Mouse (Mus musculus) spleen, adult 12 weeks (tissue): ENCODE measurements around the gene Fbxo39.

Experiments
- DNase-seq: peaks from one replicate; pipeline ENCODE4 v3.0.0; 2022; ENCODE audit warnings: low spot score

Gene Fbxo39

DNA sequence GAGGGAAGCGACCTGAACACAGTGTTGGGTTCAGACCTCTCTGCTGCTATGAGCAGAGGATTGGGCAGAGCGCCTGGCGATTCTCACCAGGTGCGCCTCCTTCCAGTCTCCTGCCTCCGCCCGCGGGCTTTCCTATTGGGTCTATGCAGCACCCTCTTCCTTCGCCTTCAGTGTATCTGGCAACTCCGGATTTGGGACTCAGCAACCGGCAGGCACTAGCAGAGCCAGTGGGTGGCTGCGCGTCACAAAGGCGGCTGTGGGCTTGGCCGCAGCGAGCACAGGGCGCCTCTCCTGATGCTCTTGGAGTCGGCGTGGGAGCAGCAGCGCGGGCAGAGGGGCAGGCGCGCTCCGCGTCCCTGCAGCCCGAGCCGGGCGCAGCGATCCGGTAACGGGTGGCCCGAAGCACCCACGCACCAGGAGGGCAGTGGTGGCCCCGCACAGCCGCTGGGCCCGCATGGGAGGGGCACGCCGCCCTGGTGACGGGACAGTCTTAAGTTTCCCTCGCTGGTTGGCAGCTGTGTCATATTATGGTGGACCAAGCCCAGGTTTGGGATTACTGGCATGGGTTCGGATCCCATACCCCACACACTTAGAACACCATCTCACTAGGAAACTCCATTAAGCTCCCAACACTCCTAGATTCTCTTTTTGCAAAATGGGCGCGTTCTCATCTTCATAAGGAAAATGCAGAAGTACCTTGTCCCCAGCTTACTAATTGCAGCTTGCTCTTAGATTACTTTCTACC lies at the start of gene Fbxo39:
TSS of gene Fbxo39 (plus strand) at position 294 of the 745 bp plus-strand sequence.
- DNase-seq, result no peak

DNA sequence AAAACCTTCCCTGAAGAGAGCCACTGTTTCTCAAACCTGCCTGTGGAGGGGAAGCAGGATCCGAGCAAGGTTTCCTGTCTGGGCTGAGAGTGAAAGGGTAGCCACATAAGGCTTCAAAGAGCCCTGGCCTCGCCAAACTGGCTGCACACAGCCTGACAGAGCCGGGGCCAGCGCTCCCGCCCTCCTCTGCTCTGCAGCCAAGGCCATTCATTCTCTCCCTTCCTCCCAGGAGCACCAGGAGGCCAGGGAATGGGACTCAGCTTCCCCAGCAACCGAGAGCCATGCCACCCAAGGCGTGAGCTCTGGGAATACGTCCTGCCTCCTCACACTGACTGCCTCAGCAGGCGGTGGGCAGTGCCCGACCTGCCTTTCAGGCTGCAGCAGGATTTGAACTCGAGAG lies 48.8 kb upstream of the Fbxo39 start:
- DNase-seq, result no peak

DNA sequence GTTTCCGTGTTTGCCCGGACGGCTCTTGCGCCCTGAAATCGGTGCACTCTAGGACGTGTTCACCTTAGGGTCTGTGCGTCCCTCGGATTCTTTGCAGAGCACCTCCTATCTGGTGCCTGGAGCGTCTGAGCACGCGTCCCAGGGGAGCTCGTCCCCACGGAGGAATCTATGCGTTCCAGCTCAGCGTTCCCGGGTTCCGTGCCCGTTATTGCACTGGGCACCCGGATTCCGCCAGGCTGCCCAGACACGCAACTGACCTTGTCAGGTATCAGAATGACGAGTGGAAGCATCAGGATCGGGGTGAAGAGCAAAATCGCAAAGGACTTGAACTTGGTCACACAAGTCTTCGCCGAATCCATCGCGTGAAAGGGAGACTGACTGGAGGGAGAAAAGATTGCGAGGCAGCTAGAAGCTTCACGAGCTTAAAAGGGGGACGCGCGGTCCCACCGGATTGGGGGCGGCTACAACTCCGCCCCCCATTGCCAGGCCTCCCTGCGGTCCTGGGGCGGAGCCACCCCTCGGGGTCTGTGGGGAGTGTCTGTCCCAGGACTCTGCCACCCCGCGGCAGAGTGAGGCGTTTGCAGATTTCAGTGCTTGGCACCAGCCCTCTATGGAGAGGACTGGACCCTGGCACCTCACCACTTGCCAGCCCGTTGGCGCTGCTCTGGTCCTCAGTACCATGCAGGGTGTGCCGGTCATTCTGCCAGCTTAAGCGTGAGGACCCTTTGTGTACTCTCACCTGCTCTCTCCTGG lies 47.9 kb upstream of the Fbxo39 start:
- DNase-seq, result no peak

DNA sequence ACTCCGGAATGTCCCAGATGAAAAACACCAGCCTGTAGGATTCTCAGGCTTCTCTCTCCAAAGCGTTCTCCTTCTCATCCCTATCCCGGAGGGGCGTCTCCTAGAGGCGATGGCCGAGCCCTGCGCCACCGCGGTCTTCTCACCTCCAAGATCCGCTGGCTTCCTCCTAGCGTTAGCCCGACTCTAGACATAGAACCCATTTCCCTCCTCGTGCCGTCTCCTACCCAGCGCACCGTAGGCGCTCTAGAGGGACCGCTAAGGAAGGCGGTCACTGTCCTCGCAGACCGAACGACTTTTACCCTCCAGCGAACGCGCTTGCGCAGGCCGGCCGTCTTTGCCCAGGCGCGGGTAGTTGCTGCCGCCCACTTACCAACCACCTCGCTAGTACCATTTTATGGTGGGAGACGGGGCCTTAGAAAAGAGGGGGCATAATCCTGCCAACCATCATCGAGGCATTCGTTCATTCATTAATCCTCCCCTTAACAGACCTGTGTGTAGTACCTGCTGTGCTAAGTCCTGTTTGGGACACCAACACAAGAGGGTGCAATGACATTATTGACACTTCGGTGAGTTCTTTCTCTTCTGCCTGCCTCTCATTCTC lies 47.2 kb upstream of the Fbxo39 start, which contains the start of gene Slc13a5:
TSS of gene Slc13a5 (minus strand) at position 263 of the 601 bp plus-strand sequence.
- DNase-seq, result no peak

- DNase-seq, result no peak
These were observed 42.5 kb upstream of the Fbxo39 start for GRCm38 (mm10) chr11:72271761-72272160.

DNA sequence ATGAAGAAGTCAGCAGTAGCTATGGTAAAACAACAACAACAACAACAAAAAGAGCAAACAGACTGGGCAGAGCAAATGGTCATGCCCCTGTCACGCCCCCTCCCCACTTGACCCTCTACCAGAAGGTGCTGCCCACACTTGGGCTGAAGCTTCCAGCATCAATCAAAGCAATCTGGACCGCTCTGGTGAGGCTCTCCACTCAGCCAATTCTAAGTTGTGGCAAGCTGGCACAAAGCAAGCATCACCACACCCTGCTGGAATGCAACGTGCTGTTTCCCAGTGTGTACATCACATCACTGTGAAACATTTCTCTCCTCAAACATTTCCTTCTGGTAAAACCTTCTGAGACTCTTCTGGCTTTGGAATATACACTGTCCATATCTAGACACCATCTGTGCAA lies 40.9 kb upstream of the Fbxo39 start:
- DNase-seq, result no peak

- no peak for DNase-seq
These were observed 32.9 kb upstream of the Fbxo39 start for GRCm38 (mm10) chr11:72281143-72281851.

- no peak for DNase-seq
These were observed 32.3 kb upstream of the Fbxo39 start for GRCm38 (mm10) chr11:72281852-72282400.

DNA sequence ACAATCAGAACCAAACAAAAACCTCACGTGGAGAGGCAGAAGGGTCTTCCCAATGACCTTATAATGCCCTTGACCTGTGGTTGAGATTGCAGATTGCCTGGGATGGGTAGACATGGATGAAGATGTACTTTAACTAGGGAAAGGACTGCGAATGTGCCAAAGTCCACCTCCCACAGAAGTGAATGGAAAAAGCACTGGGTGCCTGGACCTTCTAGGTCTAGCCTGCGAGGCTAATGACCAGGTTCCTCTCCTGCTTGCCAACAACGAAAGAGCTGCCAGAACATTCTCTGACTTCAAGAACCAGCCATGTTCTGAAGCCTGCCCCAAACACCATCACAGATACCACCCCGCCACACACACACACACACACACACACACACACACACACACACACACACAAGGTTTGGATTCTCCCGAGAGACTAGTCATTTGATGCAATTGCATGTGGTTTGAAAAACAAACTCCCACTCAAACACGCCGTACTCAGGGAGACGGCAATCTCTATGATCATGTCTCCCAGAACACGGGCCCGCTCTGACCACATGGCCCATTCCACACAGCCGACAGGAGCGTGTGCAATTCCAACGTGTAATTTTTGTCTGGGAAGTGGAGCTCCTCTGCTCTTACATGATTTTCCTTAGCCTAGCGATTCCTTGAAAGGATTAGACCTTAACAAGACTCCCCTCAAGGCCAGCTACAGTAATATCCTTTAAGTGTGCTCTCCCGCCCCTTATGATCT lies 30.6 kb upstream of the Fbxo39 start:
- DNase-seq, result no peak

- no peak for DNase-seq
These were observed 29.6 kb upstream of the Fbxo39 start for GRCm38 (mm10) chr11:72284532-72285182.

DNA sequence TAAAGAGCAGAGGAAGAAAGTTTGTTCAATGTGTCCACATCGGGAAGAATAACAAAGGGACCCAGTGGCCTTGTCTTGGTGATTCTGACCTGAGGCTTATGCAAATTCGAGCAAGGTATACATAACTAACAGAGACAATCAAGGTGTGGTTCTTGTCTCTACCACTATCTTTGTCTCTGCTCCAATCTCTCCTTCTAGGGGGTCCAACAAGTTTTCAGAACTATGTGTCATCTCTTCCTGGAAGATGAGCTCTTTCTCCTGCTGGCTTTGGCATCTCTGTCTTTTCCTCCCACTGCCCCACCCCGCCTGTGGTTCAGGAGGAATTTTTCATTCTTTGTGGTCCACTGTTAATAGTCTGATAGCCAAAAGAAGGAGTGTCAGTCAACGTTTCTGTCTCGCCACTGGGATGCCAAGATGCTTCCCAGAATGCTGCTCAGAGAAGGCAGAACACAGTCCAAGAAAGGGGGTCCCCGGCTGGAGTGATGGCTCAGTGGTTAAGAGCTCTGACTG lies 28.2 kb upstream of the Fbxo39 start:
- DNase-seq, result no peak

GRCm38 (mm10) chr11:72286651-72287050 lies 27.6 kb upstream of the Fbxo39 start:
- no peak for DNase-seq

GRCm38 (mm10) chr11:72287126-72287525 lies 27.1 kb upstream of the Fbxo39 start:
- DNase-seq, result no peak

DNA sequence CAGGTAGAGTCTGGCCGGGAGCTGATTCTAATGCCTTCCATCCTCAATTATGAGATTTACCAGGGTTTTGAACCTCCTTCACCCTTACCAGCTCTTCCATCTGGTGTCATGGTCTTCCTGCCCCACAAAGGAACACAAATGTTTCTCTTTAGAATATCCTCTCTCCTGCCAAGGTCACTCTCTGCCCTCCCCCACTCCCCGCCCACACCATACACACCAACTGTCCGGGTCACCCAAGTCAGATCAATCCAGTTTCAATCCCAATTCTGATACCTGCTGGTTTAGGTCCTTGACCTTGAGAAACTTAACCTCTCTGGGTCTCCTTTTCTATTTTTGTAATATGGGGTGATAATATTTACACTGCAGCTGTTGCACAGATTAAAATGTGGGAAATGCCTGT lies 26.7 kb upstream of the Fbxo39 start:
- no peak for DNase-seq

DNA sequence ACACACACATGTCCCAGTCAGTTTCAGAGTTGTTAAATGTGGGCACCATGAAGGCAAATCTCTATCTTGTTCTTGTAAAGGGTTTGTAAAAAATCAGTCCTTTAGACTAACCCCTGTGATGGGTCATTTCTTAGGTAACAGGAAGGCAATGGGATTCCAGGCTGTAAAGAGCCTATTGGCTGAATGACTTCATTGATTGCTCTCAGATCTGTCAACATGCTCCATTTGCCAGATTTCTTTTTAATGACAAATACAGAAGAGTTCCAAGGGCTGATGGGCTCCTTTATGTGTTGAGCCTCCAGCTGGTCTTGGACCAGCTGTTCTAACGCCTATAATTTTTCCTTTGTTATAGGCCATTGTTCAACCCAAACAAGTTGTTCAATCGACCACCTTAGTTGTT lies 21.1 kb upstream of the Fbxo39 start:
- DNase-seq, result no peak

DNA sequence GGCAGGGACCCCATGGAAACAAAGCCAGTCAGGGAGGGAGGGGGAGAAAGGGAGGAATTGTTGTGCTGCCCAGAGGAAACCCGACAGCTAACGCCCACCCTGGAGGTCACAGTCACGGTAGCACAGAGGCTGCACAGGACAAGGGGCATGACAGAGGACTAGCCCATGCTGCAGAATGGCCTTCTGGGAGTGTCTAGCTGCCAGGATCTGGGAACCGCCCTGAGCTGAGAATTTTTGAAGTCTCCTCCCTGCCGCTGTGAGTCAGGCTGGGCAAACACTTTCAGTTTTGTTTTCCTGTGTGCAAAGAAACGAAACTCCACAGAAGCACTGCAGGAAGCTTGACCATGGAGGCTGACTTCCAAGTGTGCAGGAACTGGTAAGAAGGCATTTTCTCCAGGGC lies 12.9 kb upstream of the Fbxo39 start, which contains the start of gene Xaf1:
TSS of gene Xaf1 (plus strand) at position 296 of the 400 bp plus-strand sequence.
- peak; percentile 22 for DNase-seq

GRCm38 (mm10) chr11:72302230-72302629 lies 12.0 kb upstream of the Fbxo39 start:
- no peak for DNase-seq

GRCm38 (mm10) chr11:72307461-72307860 lies 6.8 kb upstream of the Fbxo39 start:
- no peak for DNase-seq

- DNase-seq, result no peak
These were observed 5.3 kb upstream of the Fbxo39 start for GRCm38 (mm10) chr11:72308982-72309381.

GRCm38 (mm10) chr11:72310491-72310890 lies 3.8 kb upstream of the Fbxo39 start:
- no peak for DNase-seq
